Mouse (Mus musculus) intestine, postnatal 0 days (tissue): Measurements from ENCODE around the gene Wdr20. TPM values are rescaled to one million over a fixed set of nuclear protein-coding genes. Genes with fewer than 3 reads are reported as not detected.

Experiments
- ATAC-seq: fragments of 200-750 bp; cut with Nextera tagmentation; 2 replicates; pipeline ENCODE4 v1.8.0; 2017; ENCODE audit warnings: mild to moderate bottlenecking, moderate TSS enrichment, moderate library complexity
- H3K27ac ChIP-seq: fragments of 300-500 bp; sonication (generic); 2 replicates; pipeline ENCODE4 v1.5.1; 2014; ENCODE audit warnings: mild to moderate bottlenecking, low read depth, low read length, moderate library complexity
- H3K27me3 ChIP-seq: fragments of 300-500 bp; sonication (generic); replicated peaks from 2 replicates; pipeline ENCODE4 v1.6.1; 2014; ENCODE audit warnings: low read length, mixed read lengths; ENCODE audit not compliant: control insufficient read depth, insufficient read depth
- H3K36me3 ChIP-seq: fragments of 300-500 bp; sonication (generic); 2 replicates; pipeline ENCODE4 v1.6.1; 2014; ENCODE audit warnings: mild to moderate bottlenecking, moderate library complexity; ENCODE audit not compliant: control insufficient read depth, insufficient read depth
- H3K4me1 ChIP-seq: fragments of 300-500 bp; sonication (generic); replicated peaks from 2 replicates; pipeline ENCODE4 v1.6.1; 2014; ENCODE audit warnings: antibody characterized with exemption, low read length, mixed read lengths; ENCODE audit not compliant: control insufficient read depth, insufficient read depth
- H3K4me2 ChIP-seq: fragments of 300-500 bp; sonication (generic); replicated peaks from 2 replicates; pipeline ENCODE4 v1.6.1; 2014; ENCODE audit warnings: low read depth, mild to moderate bottlenecking, moderate library complexity
- H3K4me3 ChIP-seq: fragments of 300-500 bp; sonication (generic); 2 replicates; pipeline ENCODE4 v1.5.1; 2014; ENCODE audit warnings: low read depth, low read length
- H3K9ac ChIP-seq: fragments of 300-500 bp; sonication (generic); 2 replicates; pipeline ENCODE4 v1.6.1; 2014; ENCODE audit warnings: mild to moderate bottlenecking, low read depth, low read length
- H3K9me3 ChIP-seq: fragments of 300-500 bp; sonication (generic); 2 replicates; pipeline ENCODE4 v1.6.1; 2016; ENCODE audit warnings: mixed run types; ENCODE audit not compliant: control insufficient read depth
- CTCF ChIP-seq: sonication (generic); IDR thresholded peaks from 2 replicates; pipeline ENCODE4 v1.5.1; 2016; ENCODE audit warnings: low read depth, mild to moderate bottlenecking, control low read depth, antibody characterized with exemption, moderate library complexity
- WGBS: fragments of 180-500 bp; shearing (Covaris S2); extraction: QIAGEN DNeasy Blood & Tissue Kit; methylation state at CpG from one replicate; pipeline ENCODE4 v1.1.7; 2014; 5-methylcytosine and 5-hydroxymethylcytosine counted together
- polyA plus RNA-seq: library from polyadenylated mRNA; unstranded; fragments of >200 nt; fragmentation: Nextera tagmentation; extraction: Ambion mirVana; gene quantifications from 2 replicates; pipeline ENCODE4 v1.2.1, GENCODE M21; 2015

The Wdr20 gene
- polyA plus RNA-seq, 1 experiment from 2014 or later: 12.3 TPM

- WGBS: 81% methylated on average over 10 of the region's 10 CpGs
- no peak overlapping the region for H3K27ac ChIP-seq
- peaks cover 6% of the 10 kb centered on the region; the same call in 1 of the 2 replicates for H3K36me3 ChIP-seq
- no peaks in the 10 kb centered on the region for H3K27me3 ChIP-seq
- no peak overlapping the region for H3K9ac ChIP-seq
- no peaks in the 10 kb centered on the region for H3K9me3 ChIP-seq
- no peaks in the 10 kb centered on the region for H3K4me1 ChIP-seq
- TF ChIP-seq CTCF: no peak
- H3K4me2 ChIP-seq: no peak overlapping the region
- ATAC-seq: no peak
- H3K4me3 ChIP-seq: no peak overlapping the region
These were observed 13.2 kb downstream of the Wdr20 start for GRCm38 (mm10) chr12:110750770-110751439.

- TF ChIP-seq CTCF: no peak
- ATAC-seq: no peak
These were observed 15.0 kb downstream of the Wdr20 start for GRCm38 (mm10) chr12:110752703-110753102.

GRCm38 (mm10) chr12:110753976-110754375 is 16.2 kb downstream of the Wdr20 start:
- Histone ChIP-seq H3K9ac (no peak overlapping the region), H3K36me3 (peaks cover 7% of the 10 kb centered on the region; the same call in 1 of the 2 replicates), H3K4me2 (no peak overlapping the region), H3K4me1 (no peaks in the 10 kb centered on the region), H3K27ac (no peak overlapping the region), H3K27me3 (no peaks in the 10 kb centered on the region), H3K9me3 (no peaks in the 10 kb centered on the region), H3K4me3 (no peak overlapping the region)
- no peak for TF ChIP-seq CTCF
- ATAC-seq: no peak
- WGBS: 93% methylated on average over 4 of the region's 4 CpGs

More at GRCm38 (mm10) chr12:110752703-110753102, 15.0 kb downstream of the Wdr20 start:
- Histone ChIP-seq H3K9ac (no peak overlapping the region), H3K4me1 (no peaks in the 10 kb centered on the region), H3K36me3 (peaks cover 7% of the 10 kb centered on the region; the same call in 1 of the 2 replicates), H3K9me3 (no peaks in the 10 kb centered on the region), H3K4me2 (no peak overlapping the region), H3K27ac (no peak overlapping the region), H3K4me3 (no peak overlapping the region), H3K27me3 (no peaks in the 10 kb centered on the region)

GRCm38 (mm10) chr12:110757161-110757560 is 19.4 kb downstream of the Wdr20 start:
- H3K4me2 ChIP-seq: no peak overlapping the region
- no peaks in the 10 kb centered on the region for H3K9me3 ChIP-seq
- no peak overlapping the region for H3K9ac ChIP-seq
- peaks cover 7% of the 10 kb centered on the region; the same call in 1 of the 2 replicates for H3K36me3 ChIP-seq
- WGBS: 26% methylated on average over 3 of the region's 3 CpGs
- TF ChIP-seq CTCF: no peak
- H3K27me3 ChIP-seq: no peaks in the 10 kb centered on the region
- no peak overlapping the region for H3K4me3 ChIP-seq
- no peak for ATAC-seq
- no peak overlapping the region for H3K27ac ChIP-seq
- H3K4me1 ChIP-seq: no peaks in the 10 kb centered on the region

GRCm38 (mm10) chr12:110758932-110759331 is 21.2 kb downstream of the Wdr20 start:
- Histone ChIP-seq H3K4me2 (no peak overlapping the region), H3K36me3 (peaks cover 7% of the 10 kb centered on the region; the same call in 1 of the 2 replicates), H3K27ac (no peak overlapping the region), H3K4me3 (no peak overlapping the region), H3K27me3 (no peaks in the 10 kb centered on the region), H3K4me1 (no peaks in the 10 kb centered on the region), H3K9me3 (no peaks in the 10 kb centered on the region), H3K9ac (no peak overlapping the region)
- no peak for ATAC-seq
- TF ChIP-seq CTCF: no peak
- 90% methylated on average over 7 of the region's 8 CpGs for WGBS

- no peak for TF ChIP-seq CTCF
- no peak overlapping the region for H3K27ac ChIP-seq
- no peaks in the 10 kb centered on the region for H3K36me3 ChIP-seq
- H3K4me3 ChIP-seq: no peak overlapping the region
- H3K9ac ChIP-seq: no peak overlapping the region
- no peaks in the 10 kb centered on the region for H3K4me1 ChIP-seq
- 75% methylated on average over 2 of the region's 2 CpGs for WGBS
- H3K4me2 ChIP-seq: no peak overlapping the region
- no peaks in the 10 kb centered on the region for H3K9me3 ChIP-seq
- ATAC-seq: no peak
- no peaks in the 10 kb centered on the region for H3K27me3 ChIP-seq
These were observed 24.6 kb downstream of the Wdr20 start for GRCm38 (mm10) chr12:110762321-110762720.

GRCm38 (mm10) chr12:110764531-110764930 is 26.8 kb downstream of the Wdr20 start:
- no peaks in the 10 kb centered on the region for H3K4me1 ChIP-seq
- no peak overlapping the region for H3K4me2 ChIP-seq
- no peaks in the 10 kb centered on the region for H3K9me3 ChIP-seq
- H3K27ac ChIP-seq: no peak overlapping the region
- no peak for TF ChIP-seq CTCF
- H3K27me3 ChIP-seq: no peaks in the 10 kb centered on the region
- H3K4me3 ChIP-seq: no peak overlapping the region
- ATAC-seq: no peak
- 81% methylated on average over 5 of the region's 5 CpGs for WGBS
- H3K9ac ChIP-seq: no peak overlapping the region
- H3K36me3 ChIP-seq: no peaks in the 10 kb centered on the region
